Mouse (Mus musculus) heart, postnatal 0 days (tissue): ENCODE results near the gene Gm17428. TPM values are rescaled to one million over a fixed set of nuclear protein-coding genes. Genes with fewer than 3 reads are reported as not detected.

Experiments
- ATAC-seq: fragments of 200-750 bp; cut with Nextera tagmentation; 2 replicates; pipeline ENCODE4 v1.8.0; 2017; ENCODE audit warnings: low read depth, moderate number of reproducible peaks, moderate library complexity; ENCODE audit not compliant: insufficient read depth
- DNase-seq: peaks from one replicate; pipeline ENCODE4 v3.0.0-alpha.2; 2016; ENCODE audit warnings: low spot score
- H3K27ac ChIP-seq: fragments of 300-500 bp; sonication (generic); 2 replicates; pipeline ENCODE4 v1.5.1; 2014; ENCODE audit warnings: low read depth, mild to moderate bottlenecking
- H3K27me3 ChIP-seq: fragments of 300-500 bp; sonication (generic); 2 replicates; pipeline ENCODE4 v1.6.1; 2014; ENCODE audit warnings: low read length, mixed read lengths; ENCODE audit not compliant: control insufficient read depth, insufficient read depth
- H3K36me3 ChIP-seq: fragments of 300-500 bp; sonication (generic); replicated peaks from 2 replicates; pipeline ENCODE4 v1.6.1; 2014; ENCODE audit warnings: low read length, mixed read lengths; ENCODE audit not compliant: control insufficient read depth, insufficient read depth
- H3K4me1 ChIP-seq: fragments of 300-500 bp; sonication (generic); 2 replicates; pipeline ENCODE4 v1.6.1; 2014; ENCODE audit warnings: antibody characterized with exemption; ENCODE audit not compliant: control insufficient read depth, insufficient read depth
- H3K4me2 ChIP-seq: fragments of 300-500 bp; sonication (generic); 2 replicates; pipeline ENCODE4 v1.6.1; 2014; ENCODE audit warnings: low read depth, mild to moderate bottlenecking, low read length, moderate library complexity
- H3K4me3 ChIP-seq: fragments of 300-500 bp; sonication (generic); 2 replicates; pipeline ENCODE4 v1.5.1; 2014; ENCODE audit warnings: low read depth, low read length
- H3K9ac ChIP-seq: fragments of 300-500 bp; sonication (generic); replicated peaks from 2 replicates; pipeline ENCODE4 v1.6.1; 2014; ENCODE audit warnings: low read depth, low read length, mixed read lengths
- H3K9me3 ChIP-seq: fragments of 300-500 bp; sonication (generic); replicated peaks from 2 replicates; pipeline ENCODE4 v1.6.1; 2016; ENCODE audit warnings: low read length; ENCODE audit not compliant: control insufficient read depth
- CTCF ChIP-seq: IDR thresholded peaks from 2 replicates; pipeline ENCODE4 v1.5.1; 2016; ENCODE audit warnings: antibody characterized with exemption, control low read depth, low read depth
- EP300 ChIP-seq: IDR thresholded peaks from 2 replicates; pipeline ENCODE4 v1.6.1; 2016; ENCODE audit warnings: antibody characterized with exemption, low read depth
- WGBS: fragments of 180-500 bp; shearing (Covaris S2); extraction: QIAGEN DNeasy Blood & Tissue Kit; methylation state at CpG from one replicate; pipeline ENCODE4 v1.1.7; 2014; 5-methylcytosine and 5-hydroxymethylcytosine counted together
- polyA plus RNA-seq: library from polyadenylated mRNA; unstranded; fragments of >200 nt; fragmentation: Nextera tagmentation; extraction: Ambion mirVana; gene quantifications from 2 replicates; pipeline ENCODE4 v1.2.1, GENCODE M21; 2015
- total RNA-seq: library from RNA; depleted of rRNA; stranded (reverse); fragments of >200 nt; gene quantifications from 2 replicates; pipeline ENCODE4 v1.2.3, GENCODE M21; 2014; ENCODE audit warnings: low replicate concordance

Gm17428 gene
- total and polyA plus RNA-seq, 2 experiments from 2014 or later: not detected

GRCm38 (mm10) chr14:54935904-54936830 is 40.6 kb upstream of the Gm17428 start, which contains the start of gene Cmtm5:
Gene Cmtm5, plus strand, starts transcription at chr14:54936261.
- H3K9ac ChIP-seq: no peak within 1 kb of the TSS
- DNase-seq: no peak

GRCm38 (mm10) chr14:54936831-54937160 is 39.9 kb upstream of the Gm17428 start:
- DNase-seq (no peak), ATAC-seq (no peak)
- no peaks in the 10 kb centered on the region; the same call in 1 of the 2 replicates for H3K4me1 ChIP-seq
- H3K4me2 ChIP-seq: no peak overlapping the region
- H3K27me3 ChIP-seq: no peaks in the 10 kb centered on the region
- H3K9ac ChIP-seq: no peak overlapping the region
- H3K36me3 ChIP-seq: peaks cover 15% of the 10 kb centered on the region
- TF ChIP-seq CTCF: no peak
- TF ChIP-seq EP300: no peak
- H3K27ac ChIP-seq: peak overlapping the region; percentile 21; the same call in 1 of the 2 replicates
- H3K4me3 ChIP-seq: no peak overlapping the region
- 27% methylated on average over 6 of the region's 6 CpGs for WGBS
- H3K9me3 ChIP-seq: no peaks in the 10 kb centered on the region

More at GRCm38 (mm10) chr14:54935904-54936830, 40.6 kb upstream of the Gm17428 start, which contains the start of gene Cmtm5:
- TF ChIP-seq EP300 (no peak), CTCF (peak; percentile 10; the same call in 1 of the 2 replicates)
- no peak within 1 kb of the TSS for H3K4me2 ChIP-seq
- no peaks in the 10 kb centered on the region; the same call in 1 of the 2 replicates for H3K4me1 ChIP-seq
- ATAC-seq: no peak
- peaks cover 9% of the 10 kb centered on the region for H3K36me3 ChIP-seq
- H3K9me3 ChIP-seq: no peaks in the 10 kb centered on the region
- H3K27ac ChIP-seq: peak within 1 kb of the TSS; percentile 21; the same call in 1 of the 2 replicates
- 27% methylated on average over 8 of the region's 8 CpGs for WGBS
- H3K27me3 ChIP-seq: no peaks in the 10 kb centered on the region
- no peak within 1 kb of the TSS for H3K4me3 ChIP-seq

- DNase-seq (no peak), ATAC-seq (peak; percentile 15)
- 58% methylated on average over 16 of the region's 16 CpGs for WGBS
- Histone ChIP-seq H3K27ac (peak overlapping the region; percentile 72), H3K4me1 (no peaks in the 10 kb centered on the region; the same call in 1 of the 2 replicates), H3K4me3 (no peak overlapping the region), H3K4me2 (no peak overlapping the region), H3K9me3 (no peaks in the 10 kb centered on the region), H3K27me3 (no peaks in the 10 kb centered on the region), H3K36me3 (peaks cover 23% of the 10 kb centered on the region), H3K9ac (no peak overlapping the region)
- TF ChIP-seq CTCF (no peak), EP300 (no peak)
These were observed 39.2 kb upstream of the Gm17428 start for GRCm38 (mm10) chr14:54937361-54938182.

GRCm38 (mm10) chr14:54938431-54939219 is 38.1 kb upstream of the Gm17428 start:
- Histone ChIP-seq H3K4me3 (no peak overlapping the region), H3K27ac (peak overlapping the region; percentile 72), H3K36me3 (peaks cover 34% of the 10 kb centered on the region), H3K27me3 (no peaks in the 10 kb centered on the region), H3K4me2 (no peak overlapping the region), H3K4me1 (no peaks in the 10 kb centered on the region), H3K9ac (no peak overlapping the region), H3K9me3 (no peaks in the 10 kb centered on the region)
- no peak for DNase-seq
- WGBS: 44% methylated on average over 15 of the region's 15 CpGs
- peak; percentile 5 for ATAC-seq
- TF ChIP-seq EP300 (no peak), CTCF (no peak)
